ENCODE assay signal across 10 mouse cellular contexts in the genomic region with DNA sequence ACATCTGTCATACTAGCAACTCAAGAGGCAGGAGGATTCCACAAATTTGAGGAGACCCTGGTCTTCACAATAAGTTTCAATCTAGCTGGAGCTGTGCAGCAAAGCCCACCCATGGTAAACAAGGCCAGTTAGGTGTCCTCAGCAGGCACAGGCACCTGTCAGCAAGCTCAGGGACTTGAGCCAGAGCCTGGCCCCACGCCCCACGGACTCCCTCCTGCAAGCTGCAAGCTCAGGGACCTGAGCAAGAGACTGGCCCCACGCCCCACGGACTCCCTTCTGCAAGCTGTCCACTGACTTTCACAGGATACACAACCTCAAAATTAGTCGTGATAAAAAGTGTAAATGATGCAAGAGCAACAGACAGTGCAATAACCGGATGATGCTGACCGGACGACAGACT.
"Had no signal": no experiment of that assay in that cellular context is flagged by ENCODE, and none has a peak within 500 bp of the region (broad histone marks: within the 10 kb centered on the region; RNA-seq: fewer than 3 reads in every experiment).

No protein-coding gene starts in this region.

- H3K4me3 ChIP-seq: left cerebral cortex, adult 2 months; limb, embryonic 10.5 days; liver, embryonic 15.5 days; neural tube, embryonic 12.5 days had no signal

- H3K4me1 ChIP-seq: neural tube, embryonic 12.5 days had no signal

- H3K9me3 ChIP-seq: limb, embryonic 10.5 days; liver, embryonic 15.5 days; neural tube, embryonic 12.5 days had no signal

- H3K27me3 ChIP-seq: liver, embryonic 15.5 days; neural tube, embryonic 12.5 days had no signal

- H3K27ac ChIP-seq: limb, embryonic 10.5 days; liver, embryonic 15.5 days; neural tube, embryonic 12.5 days had no signal

- DNase-seq: kidney, postnatal 25 days; lung, adult 2 months; lung, postnatal 36 days; midbrain, embryonic 14.5 days; thymus, adult 18-20 months; thymus, postnatal 25 days had no signal

- H3K36me3 ChIP-seq: limb, embryonic 10.5 days; liver, embryonic 15.5 days; neural tube, embryonic 12.5 days had no signal
